Mouse (Mus musculus) neural tube, postnatal 0 days (tissue): ENCODE data around the gene Fbxl3. TPM values are rescaled to one million over a fixed set of nuclear protein-coding genes. Genes with fewer than 3 reads are reported as not detected.

ENCODE experiments used
- polyA plus RNA-seq: library from polyadenylated mRNA; unstranded; fragments of >200 nt; fragmentation: Nextera tagmentation; extraction: Ambion mirVana; gene quantifications from 2 replicates; pipeline ENCODE4 v1.2.1, GENCODE M21; 2015

Fbxl3 gene
- 23.3 and 24.3 TPM in 2 replicates for polyA plus RNA-seq

GRCm38 (mm10) chr14:103099238-103099933, at the start of gene Fbxl3:
Gene Fbxl3 (minus strand): TSS chr14:103099566.

GRCm38 (mm10) chr14:103069864-103070611, 29.3 kb downstream of the Fbxl3 start, which contains the start of gene Cln5:
Gene Cln5 (plus strand): TSS chr14:103070216.

GRCm38 (mm10) chr14:103046677-103047076, 52.7 kb downstream of the Fbxl3 start, which contains the start of gene Acod1:
Gene Acod1 (plus strand): TSS chr14:103046977.

Other genes with a start within 250 kb of the Fbxl3 start
- 14.4 and 14.6 TPM in 2 replicates for gene Kctd12, start 116.9 kb downstream of the Fbxl3 start, polyA plus RNA-seq
- 0.05 TPM in 1 of 2 replicates, not detected in the other for gene Acod1, start 52.6 kb downstream of the Fbxl3 start, polyA plus RNA-seq
- 10.7 and 11.9 TPM in 2 replicates for gene Cln5, start 29.4 kb downstream of the Fbxl3 start, polyA plus RNA-seq
- 68.0 and 71.6 TPM in 2 replicates for gene Mycbp2, start 247.2 kb upstream of the Fbxl3 start, polyA plus RNA-seq